Mouse (Mus musculus) CD4-positive helper T cell, adult 2 months (primary cell): ENCODE data around the gene U2surp.
"Not testable (repeated sequence)": the region's sequence is repeated elsewhere in the genome, so short reads cannot be mapped to it uniquely, and the experiment has no call there.

Source experiments
- DNase-seq: peaks from one replicate; pipeline ENCODE4 v3.0.0-alpha.2; 2012; ENCODE audit warnings: low read depth, missing footprints, low spot score

Gene U2surp

DNA sequence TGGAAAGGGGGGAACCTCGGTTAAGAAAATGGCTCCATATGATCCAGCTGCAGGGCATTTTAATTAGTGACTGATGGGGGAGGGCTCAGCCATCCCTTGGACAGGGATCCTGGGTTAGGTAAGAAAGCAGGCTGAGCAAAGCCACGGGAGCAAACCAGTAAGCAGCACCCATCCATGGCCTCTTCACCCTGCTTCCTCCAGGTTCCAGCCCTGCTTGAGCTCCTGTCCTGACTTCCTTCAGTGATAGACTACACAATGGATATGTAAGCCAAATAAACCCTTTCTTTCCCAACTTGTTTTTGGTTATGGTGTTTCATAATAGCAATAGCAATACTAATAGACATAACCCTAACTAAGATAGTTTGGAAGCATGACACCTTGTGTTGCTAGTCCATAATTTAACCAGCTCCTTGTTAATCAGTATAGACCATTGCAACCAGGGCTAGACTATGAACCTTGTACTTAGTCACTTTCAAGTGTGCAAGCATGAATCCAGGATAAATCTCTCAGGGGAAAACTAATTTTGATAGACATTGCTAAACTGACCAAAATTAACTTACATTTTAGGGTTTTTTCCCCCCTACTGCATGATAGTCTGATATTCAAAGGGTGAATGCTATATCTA lies 27.5 kb upstream of the U2surp start:
- DNase-seq: no peak

- DNase-seq: peak; percentile 7
Measured at GRCm38 (mm10) chr9:95533817-95534216, 22.0 kb upstream of the U2surp start.

- no peak for DNase-seq
Measured at GRCm38 (mm10) chr9:95531144-95531543, 19.3 kb upstream of the U2surp start.

GRCm38 (mm10) chr9:95527676-95528075 lies 15.9 kb upstream of the U2surp start:
- no peak for DNase-seq

- DNase-seq: no peak
Measured at GRCm38 (mm10) chr9:95525961-95526360, 14.2 kb upstream of the U2surp start.

DNA sequence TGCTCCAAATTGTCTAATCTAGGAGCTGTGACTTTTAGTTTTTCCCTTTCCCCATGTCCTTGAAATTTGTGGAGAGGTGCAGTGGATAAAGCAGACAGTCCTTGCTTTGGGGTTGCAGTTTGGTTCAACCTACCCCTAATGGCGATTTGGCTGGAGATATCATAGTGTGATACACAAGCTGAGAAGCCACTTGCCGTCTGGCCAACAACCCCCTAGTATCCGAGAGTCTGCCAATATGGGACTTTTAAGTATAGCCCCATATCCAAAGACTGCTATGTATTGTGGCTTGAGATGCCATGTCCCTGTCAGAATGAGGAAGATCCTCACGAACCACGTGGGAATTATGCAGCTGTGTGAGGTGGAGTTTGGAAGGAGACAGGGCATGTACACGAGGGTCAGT lies 13.6 kb upstream of the U2surp start:
- no peak for DNase-seq

DNA sequence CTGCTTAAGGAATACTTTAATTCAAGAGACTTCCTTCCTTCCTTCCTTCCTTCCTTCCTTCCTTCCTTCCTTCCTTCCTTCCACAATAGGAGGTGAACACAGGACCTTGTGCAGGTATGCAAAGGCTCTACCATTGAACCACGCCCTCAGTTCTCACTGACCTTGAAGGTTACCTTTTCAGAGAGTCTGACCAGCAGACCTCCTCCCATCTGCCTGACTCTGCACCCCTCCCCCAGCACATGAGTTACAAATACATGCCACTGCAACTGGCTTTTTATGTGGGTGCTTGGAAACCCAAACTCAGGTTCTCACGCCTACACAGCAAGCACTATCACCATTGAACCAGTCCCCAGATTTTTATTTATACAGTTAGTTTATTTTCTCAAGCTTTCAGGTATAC lies 10.8 kb upstream of the U2surp start:
- no peak for DNase-seq

GRCm38 (mm10) chr9:95521566-95521965 lies 9.8 kb upstream of the U2surp start:
- DNase-seq: no peak

GRCm38 (mm10) chr9:95521031-95521430 lies 9.2 kb upstream of the U2surp start:
- DNase-seq: no peak

GRCm38 (mm10) chr9:95520563-95520962 lies 8.8 kb upstream of the U2surp start:
- no peak for DNase-seq

GRCm38 (mm10) chr9:95514361-95514760 lies 2.6 kb upstream of the U2surp start:
- DNase-seq: not testable (repeated sequence)

DNA sequence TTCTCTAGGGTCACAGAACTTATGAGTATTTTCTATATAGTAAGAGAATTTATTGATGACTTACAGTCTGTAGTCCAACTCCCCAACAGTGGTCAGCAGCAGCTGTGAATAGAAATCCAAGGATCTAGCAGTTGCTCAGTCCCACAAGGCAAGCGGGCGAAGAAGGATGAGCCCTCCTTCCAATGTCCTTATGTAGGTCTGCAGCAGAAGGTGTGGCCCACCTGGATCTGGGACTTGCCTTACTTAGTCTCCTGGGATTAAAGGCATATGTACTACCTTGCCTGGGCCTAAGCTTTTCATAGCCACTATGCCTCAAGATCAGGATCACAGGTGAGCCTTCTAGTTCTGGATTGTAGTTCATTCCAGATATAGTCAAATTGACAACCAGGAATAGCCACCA lies 2.0 kb upstream of the U2surp start:
- DNase-seq: no peak

DNA sequence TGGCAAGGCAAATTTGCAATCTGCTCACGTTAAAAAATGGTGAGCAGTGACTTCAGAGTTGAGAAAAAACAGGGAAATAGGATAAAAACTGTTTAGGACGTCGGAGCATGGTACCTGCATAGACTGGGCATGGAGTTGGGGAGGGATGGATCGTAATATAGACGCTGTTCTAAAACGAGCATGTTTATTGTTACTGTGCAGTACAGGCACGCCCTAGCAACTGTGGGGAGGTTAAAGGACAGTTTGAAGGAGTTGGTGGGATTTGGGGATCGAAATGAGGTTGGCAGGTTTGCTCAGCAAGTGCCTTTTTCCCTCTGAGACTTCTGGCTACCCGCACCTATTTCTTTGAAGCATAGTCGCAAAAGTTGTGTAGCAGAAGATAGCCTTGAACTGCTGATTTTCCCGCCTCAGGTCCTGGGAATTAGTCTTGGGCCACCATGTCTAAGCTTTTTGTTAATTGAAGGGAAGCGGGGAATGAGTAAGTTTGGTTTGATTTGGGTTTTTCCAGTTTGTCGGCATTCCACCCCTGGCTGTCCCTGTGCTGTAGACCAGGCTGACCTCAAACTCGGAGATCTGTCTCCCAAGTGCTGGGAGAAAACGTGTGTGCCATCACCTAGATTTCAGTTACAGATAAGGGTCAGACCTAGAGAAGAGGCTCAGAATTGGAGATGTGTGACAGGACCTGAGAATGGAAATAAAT lies 685 bp upstream of the U2surp start:
- DNase-seq: peak; percentile 32

DNA sequence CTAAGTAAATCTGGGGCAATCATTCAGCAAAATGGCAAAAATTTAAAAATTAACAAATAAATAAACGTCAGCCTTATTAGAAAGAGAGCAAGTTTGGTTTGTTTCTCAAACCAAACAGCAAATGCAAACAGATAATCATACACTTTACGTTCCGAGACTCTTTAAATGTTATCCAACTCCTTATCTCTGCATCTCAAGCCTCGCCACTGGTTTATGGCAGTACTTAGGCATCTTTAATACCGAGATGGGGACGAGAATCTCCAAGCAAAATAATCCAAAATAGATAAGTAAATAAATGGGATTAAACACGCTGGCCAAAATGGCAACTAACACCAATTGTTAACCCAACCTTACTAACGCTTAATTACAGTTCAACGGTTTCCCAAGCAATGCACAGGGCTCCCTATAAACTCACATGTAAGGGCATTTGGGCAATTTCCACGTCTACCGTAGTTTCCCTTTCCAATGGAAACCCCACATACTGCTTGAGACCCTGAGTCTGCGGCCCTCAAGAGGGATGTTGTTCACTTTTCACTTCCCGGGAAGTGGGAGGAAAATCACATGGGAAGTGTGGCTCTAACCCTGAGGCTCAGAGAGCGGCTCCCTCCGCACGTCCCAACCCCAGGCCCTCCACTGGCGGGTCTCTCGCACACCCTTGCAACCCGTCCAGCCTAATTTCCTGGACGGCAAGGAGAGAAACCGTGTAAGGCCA lies 947 bp downstream of the U2surp start:
- DNase-seq: peak; percentile 4

DNA sequence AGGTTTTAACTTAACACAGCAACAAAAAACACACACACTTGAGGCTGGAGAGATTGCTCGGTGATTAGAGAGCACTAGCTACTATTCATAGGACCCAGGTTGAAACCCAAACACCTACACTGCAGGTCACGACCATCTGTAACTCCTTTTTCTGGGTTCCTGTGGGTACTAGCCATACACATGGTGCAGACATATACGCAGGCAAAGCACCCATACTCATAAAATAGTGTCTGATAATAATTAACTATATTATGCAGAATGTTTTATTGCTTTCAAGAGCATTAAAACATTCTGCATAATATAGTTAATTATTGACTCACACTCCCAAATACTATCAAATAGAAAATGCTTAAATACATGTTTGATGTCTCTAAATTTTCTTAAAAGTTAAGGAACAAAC lies 6.1 kb downstream of the U2surp start:
- no peak for DNase-seq

- DNase-seq: no peak
Measured at GRCm38 (mm10) chr9:95499848-95500247, 11.9 kb downstream of the U2surp start.

DNA sequence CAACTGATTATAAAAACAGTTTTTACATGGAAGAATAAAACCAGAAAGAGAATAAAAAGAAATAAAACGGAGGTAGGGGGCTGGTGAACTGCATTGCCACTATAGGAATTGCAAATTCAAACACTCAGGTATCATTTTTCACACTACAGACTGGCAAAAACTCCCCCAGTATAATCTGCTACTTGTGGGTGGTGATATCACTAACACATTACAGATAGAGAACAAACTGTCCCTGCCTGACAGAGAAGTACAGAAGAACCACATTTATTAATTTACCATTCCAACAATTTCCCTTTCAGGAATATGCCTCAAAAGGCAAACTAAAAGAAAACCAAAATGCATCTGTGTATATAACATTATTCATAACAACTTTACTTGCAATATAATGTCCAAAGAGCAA lies 16.8 kb downstream of the U2surp start:
- no peak for DNase-seq

- DNase-seq: no peak
Measured at GRCm38 (mm10) chr9:95493393-95493792, 18.4 kb downstream of the U2surp start.

DNA sequence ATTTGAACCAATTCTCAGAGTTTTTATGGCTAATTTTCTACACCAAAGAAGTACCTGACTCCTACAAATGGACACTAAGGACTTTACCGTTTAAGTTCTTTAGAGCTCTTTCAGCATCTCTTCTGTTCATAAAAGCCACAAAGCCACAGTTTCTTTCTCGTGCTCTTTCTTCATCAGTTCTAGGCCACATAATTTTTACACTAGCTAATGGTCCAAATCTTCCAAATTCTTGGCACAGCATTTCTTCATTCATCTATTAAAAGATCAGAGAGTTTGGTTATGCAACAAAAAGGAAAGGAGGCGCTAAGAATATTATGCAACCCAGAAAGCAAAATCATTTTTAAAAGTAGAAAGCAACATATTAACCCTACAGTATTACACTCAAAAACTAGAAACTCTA lies 21.8 kb downstream of the U2surp start:
- DNase-seq: no peak

- DNase-seq: no peak
Measured at GRCm38 (mm10) chr9:95488861-95489260, 22.9 kb downstream of the U2surp start.

GRCm38 (mm10) chr9:95479981-95480380 lies 31.8 kb downstream of the U2surp start:
- DNase-seq: no peak

GRCm38 (mm10) chr9:95478443-95478842 lies 33.4 kb downstream of the U2surp start:
- DNase-seq: no peak

DNA sequence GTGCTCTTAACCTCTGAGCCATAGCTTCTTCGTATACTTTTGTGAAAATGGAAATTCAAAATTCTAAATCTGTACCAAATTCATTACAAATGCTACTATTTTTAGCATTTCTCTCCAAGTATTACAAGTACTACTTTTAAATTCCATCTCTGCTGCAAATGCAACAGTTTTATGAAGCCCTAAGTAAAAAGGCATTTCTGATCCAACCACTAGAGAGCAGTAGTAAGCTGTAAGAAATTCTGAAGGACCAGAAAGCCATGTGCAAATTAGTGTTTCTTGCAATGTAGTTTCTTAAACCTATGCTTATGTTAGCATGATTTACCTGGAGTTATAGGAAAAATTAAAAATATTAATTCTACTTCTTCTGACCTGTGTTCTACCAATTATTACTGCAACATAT lies 38.9 kb downstream of the U2surp start:
- DNase-seq: peak; percentile 24
